Mouse (Mus musculus) activated CD4-positive, CD25-positive, alpha-beta regulatory T cell, adult 9 weeks (primary cell): Measurements from ENCODE around the gene Oxsm. TPM values are rescaled to one million over a fixed set of nuclear protein-coding genes. Genes with fewer than 3 reads are reported as not detected.

Experiments
- polyA plus RNA-seq: library from polyadenylated mRNA; unstranded; fragments of 100-300 nt; shearing (Covaris generic); gene quantifications from one replicate; pipeline ENCODE4 v1.2.1, GENCODE M21; 2017

Oxsm gene
- polyA plus RNA-seq: 10.3 TPM

GRCm38 (mm10) chr14:16249171-16249874 lies at the start of gene Oxsm, which contains the start of gene Ngly1:
TSS of gene Oxsm (minus strand) at chr14:16249808.
TSS of gene Ngly1 (plus strand) at chr14:16249280.

Other genes starting within 250 kb of the Oxsm start
- 66.9 TPM for gene Ngly1, start 528 bp downstream of the Oxsm start, polyA plus RNA-seq
- gene Top2b, start 115.4 kb upstream of the Oxsm start, polyA plus RNA-seq: 34.1 TPM